Mouse (Mus musculus) embryo, embryonic 11.5 days (tissue): ENCODE measurements around the gene Lpar3.

ENCODE experiments used
- DNase-seq: peaks from one replicate; pipeline ENCODE4 v3.0.0-alpha.2; 2012; ENCODE audit warnings: low read depth, low spot score

The Lpar3 gene

DNA sequence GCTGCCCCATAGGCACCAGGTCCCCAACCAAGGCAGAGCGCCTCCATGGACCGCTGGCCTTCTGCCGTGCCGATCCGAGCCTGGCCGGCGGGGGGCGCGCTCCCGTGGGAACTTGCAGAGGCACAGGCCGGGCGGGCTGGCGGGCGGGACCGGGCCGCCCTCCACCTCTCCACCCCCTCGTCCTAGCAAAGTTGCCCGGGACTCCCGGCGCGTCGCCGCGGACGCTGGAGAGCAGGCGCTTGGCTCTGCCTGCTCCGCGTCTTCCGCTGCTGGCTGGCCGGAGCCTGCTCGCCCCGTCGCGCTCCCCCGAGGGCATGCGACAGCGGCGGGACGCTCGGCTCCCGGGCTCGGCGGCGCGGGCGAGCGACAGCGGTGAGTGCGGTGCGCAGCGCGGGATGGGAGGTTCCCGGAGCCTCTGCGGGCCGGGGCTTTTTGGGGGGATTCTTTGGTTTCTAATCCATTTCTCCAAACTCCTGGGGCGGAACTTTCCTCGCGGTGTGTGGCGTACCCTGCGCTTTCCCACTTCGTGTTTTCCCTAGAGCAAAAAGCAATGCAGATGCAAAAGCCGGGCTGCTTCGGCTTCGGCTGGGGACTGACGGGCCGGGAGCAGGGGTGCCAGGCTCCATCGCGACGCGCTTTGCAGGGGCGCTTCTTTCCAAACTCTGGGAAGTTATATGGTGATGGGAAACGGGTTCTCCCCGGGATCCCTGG lies at the start of gene Lpar3:
Lpar3 (plus strand) TSS at position 188 of the 711 bp plus-strand sequence.
- peak; percentile 41 for DNase-seq

DNA sequence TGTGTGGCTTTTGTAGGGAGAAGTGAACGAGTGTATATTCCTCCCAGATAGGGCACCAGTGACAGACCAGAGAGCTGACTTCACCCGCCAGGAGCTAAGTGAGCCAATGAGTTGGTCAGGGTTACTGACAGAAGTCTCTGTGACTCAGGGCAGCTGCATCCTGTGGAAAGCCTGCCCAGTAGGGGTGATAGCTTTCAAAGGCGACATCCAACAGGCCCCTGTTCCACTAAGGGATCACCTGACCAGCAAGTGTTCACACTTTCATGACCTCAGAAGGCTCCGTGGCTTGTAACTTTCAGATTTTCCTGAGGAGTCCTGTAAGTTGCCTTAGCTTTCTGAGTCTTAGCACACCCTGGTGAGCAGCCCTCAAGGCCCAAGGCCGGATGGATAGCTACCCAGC lies 47.7 kb upstream of the Lpar3 start:
- DNase-seq, result no peak

DNA sequence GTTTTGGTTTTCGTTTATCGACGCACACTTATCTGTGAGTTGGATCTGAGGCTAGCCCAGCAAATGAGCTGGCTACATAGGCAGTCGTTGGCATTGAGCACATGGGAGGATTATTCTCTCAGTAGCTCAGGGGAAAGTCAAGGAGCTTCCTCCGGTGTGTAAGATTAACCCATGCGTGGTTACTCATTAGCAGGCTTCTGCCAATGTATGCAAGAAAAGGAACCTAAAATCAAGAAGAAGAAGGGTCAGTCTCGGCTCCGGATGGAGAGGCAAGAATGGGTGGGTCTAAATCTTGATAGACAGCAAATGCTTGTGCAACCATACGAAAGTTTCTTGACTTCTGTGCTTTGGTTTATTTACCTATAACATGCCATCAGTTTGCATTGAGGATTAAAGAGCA lies 46.5 kb upstream of the Lpar3 start:
- no peak for DNase-seq

DNA sequence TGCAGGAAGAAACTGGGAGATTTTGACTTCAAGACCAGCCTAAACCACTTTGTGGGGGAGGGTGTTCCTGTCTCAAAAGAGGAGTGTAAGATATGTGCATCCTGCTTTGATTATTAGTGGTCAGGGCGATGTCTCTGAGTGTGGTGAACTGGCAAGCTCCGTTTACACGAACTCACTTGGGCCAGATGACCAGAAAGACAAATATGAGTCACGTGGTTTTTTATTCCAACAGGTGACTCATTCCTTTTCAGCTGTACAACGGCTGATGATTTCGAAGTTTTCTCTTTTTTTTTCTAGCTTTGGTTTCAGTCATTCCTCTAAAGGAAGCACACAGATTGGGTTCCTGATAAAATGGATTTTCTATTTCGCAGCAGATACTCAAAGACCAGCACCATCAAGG lies 43.5 kb upstream of the Lpar3 start:
- no peak for DNase-seq

DNA sequence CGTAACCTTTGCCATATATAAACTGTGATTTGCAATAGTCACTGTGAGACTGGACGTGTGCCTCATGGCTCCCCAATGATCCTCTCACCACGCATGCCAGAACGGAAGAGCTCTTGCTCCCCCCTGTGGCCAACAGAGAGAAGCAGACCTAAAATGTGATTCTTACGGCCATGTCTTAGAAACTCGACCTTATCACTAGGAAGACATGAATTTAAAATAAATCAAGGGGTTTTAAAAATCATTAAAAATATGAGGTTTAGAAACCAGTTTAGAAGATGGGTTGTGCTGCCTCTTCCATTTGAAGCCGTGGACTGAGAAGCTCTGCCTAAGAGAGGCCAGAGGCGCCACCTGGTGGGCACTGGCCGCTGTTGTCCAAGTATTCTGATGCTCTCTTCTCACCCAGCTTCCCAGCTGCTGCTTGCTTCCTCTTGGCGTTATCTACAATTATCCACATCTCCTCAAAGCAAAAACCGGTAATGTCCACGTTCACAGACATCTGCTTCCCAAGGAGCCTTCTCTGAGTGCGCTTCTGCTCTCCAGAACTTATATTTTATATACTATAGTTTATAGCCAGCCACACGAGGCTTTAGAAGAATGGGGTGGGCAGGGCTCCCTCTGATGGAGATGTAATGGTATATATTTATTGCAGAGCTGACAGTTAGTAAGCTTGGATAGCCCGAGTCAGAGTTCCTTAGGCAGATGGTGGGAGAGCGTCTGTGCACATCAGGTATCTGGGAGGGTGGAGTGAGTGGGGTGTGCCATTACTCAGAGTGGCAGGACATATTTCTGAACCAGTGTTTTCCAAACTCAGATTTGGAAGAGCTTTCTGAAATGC lies 42.8 kb upstream of the Lpar3 start:
- peak; percentile 72 for DNase-seq

DNA sequence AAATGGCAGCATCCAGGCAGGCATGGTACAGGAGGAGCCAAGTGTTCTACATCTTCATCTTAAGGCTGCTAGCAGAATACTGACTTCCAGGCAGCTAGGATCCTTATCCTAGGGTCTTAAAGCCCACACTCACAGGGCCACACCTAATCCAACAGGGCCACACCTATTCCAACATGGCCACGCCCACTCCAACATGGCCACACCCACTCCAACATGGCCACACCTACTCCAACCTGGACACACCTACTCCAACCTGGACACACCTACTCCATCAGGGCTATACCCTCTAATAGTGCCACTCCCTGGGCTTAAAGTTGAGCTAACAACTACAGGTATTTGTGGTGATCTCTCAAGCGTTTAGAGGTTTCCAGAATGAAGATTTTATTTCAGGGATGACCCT lies 40.4 kb upstream of the Lpar3 start:
- no peak for DNase-seq

DNA sequence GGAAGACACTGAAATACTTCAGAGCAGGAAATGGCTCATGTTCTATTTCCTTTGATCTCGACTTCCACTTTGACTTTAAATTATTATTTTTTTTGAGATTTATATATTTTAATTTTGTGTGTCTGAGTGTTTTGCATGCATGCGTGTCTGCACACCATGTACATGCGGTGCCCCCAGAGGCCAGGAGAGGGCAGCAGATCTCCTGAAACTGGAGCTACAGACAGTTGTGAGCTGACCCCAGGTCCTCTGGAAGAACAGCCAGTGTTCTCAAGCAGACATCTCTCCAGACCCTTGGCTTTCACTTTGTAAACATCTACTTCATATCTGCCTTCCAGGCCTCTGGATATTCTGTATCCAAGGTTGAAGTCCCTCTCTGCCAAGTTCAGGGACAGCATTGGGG lies 39.8 kb upstream of the Lpar3 start:
- no peak for DNase-seq

DNA sequence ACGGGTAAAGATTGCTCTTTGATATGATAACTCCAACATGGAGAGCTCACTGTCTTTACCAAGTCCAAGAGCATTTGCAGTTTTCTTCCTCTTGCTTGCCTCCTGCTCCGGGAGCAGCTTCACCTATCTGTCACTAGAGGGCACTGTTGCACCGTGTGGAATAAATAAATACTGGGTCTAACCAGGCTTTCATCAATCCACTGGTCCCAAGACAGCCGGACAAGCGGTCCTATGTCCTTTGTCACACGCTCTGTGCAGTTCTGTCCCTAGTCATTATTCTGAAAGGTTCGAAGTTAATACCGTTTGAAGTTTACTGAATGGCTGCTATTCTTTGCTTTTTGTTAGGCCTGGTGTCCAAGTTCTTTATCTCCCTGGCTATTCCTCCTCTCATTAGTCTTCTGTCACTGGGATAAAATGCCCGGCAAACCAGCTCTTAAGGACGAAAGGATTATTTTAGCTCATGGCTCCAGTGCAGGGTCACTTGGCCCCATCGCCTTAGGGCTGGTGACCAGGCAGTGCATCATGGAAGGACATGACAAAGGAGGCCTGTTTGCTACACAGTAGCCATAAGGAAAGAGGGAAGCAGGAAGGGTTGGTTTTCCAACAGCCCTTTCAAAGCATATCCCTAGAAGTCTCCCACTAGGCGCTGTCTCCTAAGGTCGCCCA lies 35.6 kb upstream of the Lpar3 start:
- DNase-seq, result peak; percentile 72

DNA sequence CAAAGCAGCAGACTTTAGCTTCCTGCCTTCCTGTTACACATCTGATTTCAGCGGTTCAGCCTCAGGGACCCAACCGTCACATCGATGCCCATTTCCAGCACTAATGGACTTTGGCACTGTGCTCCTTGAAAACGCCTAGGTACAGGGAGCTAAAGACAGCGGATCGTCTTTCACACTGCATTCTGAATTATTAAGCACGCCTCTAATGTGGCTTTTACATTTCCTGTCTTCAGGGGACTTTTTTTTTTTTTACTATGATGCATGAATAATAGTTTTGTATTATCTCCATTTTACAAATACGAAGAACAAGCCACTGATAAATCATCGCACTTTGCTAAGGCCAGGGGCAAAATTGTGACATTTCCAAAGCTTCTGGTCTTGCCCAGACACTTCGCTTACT lies 34.7 kb upstream of the Lpar3 start:
- DNase-seq, result no peak

DNA sequence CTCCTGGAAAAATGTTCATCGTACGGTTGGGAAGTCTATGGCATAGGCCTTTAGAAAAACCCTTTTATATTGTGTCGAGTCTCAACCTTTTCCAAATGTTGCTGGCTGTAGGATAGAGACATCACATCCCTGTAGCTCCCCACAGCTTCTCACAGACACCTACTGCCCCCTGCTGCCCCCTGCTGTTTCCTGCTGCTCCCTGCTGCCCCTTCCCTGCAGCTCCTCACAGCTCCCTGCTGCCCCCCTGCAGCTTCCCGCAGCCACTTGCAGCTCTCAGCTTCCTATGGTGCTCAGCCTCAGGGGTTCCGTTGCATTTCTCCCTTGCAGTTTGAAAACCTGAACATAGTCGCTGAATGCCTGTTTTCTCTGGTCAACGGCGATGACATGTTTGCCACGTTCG lies 30.8 kb upstream of the Lpar3 start:
- no peak for DNase-seq

DNA sequence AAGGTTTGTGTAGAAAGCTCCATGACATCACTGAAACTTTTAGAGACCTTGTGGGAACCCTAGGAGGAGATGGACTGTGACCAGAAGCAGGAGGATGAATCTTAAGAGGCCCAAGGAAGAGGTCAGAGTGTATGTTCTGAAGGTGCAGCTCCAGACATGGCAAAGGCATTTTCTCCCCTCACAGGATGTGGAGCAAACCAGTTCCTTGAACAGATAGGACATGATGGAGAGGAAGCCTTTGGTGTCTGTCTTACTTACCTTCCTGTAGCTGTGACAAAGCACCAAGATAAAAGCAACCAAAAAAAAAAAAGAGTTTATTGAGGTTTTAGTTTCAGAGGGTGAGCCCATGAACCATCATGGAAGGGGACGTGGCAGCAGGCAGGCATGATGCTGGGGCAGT lies 28.3 kb upstream of the Lpar3 start:
- no peak for DNase-seq

DNA sequence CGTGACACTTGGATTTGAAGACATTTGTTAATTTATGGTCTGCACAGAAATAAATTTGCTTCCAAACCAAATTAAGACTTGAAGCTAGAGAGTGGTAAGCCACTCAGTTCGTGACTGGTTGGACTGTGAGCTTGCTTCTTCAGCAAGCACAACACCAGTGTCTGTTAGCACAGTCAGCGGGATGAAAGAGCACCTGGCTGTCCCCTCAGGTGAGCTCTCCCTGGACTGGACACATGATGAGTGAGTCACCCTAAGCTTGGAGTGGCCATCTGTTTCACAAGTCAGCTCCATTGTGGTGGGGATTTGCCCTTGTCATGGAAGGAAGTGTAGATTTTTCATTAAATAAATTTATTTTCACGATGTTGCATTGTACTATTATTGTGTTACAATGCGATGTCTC lies 25.6 kb upstream of the Lpar3 start:
- DNase-seq, result no peak

DNA sequence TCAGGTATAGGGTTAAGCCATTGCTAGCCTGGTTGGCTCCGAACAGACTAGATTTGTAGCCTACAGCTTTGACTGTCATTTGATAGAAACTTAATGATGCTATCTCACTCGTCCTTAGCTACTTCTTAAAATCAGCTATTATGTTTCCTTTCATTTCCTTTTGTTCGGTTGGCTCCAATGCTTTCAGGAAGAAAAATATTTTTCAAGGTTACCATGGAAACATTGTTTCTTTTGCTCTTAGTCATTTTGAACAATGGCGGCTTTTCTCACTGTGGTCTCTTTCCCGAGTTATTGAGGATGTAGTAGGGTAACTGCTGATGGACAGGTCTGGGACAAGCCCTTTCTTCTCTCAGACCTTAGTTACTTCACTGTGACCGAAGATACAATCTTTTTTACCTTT lies 24.5 kb upstream of the Lpar3 start:
- no peak for DNase-seq

DNA sequence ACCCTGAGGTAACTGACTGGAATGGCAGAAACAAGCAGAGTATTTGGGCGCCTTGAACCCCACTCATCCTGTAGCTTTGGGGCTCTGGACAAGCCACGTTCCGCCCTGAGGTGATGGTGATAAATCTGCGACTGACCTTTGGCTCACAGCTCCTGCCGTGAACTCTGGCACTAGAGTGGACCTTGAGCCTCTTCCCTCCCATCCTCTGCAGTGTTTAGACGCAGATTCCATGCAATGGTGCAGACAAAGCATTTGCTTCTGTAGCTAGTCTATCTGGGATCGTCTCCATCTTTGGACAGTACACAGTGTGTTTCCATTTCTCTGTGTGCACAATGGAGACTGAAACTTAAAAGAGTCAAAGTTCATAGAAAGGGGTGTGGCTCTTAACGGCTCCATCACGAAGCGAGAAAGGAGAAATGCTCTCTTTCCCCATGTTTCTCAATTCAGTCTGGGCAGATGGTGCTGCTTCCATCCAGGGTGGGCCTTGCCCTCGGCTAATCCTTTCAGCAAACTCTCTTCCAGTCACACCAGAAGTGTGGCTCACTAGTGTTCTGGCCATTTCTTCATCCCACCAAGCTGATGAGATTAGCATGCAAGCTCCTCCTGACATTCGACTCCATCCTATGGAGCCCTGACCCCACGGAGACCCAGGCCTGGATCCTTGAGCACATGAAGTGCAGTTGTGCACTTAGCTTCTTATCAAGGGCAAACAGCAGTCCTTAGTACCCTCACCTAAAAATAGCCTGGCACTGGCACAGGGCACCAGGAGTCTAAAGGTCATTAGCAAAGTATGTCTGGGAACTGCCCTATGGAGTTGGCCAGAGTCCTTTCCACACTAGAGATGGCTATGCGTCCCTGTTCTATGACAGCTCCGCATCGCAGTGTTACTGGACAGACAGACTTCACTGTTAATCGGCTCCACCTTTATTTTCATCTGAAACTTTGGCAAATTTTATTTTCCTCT lies 23.7 kb upstream of the Lpar3 start:
- no peak for DNase-seq

DNA sequence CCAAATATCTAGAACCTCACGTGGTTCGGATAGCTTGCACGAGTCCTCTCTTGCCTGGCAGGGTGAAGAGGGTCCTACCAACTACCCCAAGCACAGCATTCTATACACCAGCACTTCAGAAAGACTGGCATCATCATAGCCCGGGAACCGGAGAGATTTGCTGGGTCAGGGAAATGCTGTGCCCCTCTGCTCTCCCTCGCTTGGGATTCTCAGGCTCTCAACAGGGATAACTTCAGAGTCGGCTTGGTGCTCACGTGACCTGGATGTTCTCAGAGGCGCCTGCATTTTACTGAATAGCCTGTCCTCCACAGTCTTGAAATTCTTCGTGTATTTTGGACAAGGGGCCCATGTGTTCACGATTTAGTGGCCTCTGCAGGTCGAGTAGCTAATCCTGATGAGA lies 23.0 kb upstream of the Lpar3 start:
- no peak for DNase-seq

DNA sequence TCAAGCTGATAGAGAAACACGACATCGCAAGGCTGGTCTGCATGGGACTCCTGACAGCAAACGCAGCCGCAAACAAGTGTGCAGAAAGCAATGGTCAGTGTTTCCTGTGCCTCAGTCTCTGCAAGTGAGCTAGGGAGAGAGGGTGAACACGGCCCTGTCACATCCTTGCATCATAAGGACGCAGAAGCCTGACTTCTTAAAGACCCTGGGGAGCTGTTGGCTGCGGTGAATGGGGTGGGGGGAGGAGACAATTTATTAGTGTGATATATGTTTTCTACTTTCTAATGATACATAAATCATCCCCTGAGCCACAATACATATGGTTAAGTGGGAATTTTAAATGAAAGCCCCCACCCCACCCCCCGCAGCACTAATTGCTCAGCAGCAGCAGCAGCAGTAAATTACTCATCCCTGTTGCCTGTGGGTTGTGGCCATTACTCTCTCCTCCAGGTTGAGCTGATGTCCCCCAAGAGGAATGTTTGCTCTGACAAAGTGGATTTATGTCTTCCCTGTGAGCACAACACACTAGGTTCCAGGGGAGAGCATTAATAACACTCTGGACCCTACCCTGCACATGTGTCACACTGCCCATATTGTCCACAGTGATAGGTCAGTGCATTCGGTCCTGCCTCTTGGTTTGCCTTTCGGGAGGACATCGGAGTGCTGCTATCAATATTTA lies 21.8 kb upstream of the Lpar3 start:
- peak; percentile 41 for DNase-seq

DNA sequence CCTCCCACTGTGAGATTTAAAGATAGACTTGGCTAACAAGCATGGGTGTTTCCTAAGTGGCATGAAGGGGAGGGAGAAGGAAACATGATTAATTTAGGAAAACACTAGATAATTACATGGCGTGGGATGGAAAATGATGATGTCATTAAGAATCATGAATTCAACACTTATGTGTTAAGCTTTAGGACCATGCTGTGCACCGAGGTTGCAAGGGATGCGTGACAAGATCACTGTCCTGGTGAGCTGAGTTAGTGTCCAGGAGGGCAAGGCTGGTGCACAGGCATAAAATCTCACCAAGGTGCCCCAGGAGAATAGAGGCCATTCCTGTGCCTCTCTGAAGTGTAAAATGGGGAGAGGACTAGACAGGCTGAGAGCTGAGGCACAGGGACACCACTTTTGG lies 21.3 kb upstream of the Lpar3 start:
- DNase-seq, result no peak

DNA sequence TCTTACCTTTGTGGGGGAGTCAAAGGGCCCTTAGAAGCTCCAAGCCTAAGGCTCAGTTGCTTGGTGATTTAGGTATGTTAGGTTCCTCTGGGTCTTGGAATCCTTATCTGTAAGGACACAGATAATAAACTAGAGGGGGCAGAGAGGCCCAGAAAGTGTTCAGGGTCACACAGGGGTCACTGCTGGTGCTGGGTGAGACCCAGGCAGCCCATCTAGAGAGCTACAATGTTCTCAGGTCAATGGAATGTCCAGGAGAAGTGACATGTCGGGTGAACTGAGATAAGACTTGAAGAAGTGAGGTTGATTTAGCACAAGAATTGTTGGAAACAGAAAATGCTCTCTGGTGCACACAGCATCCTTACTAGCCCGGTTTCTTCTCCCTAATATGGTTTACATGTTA lies 16.4 kb upstream of the Lpar3 start:
- no peak for DNase-seq

DNA sequence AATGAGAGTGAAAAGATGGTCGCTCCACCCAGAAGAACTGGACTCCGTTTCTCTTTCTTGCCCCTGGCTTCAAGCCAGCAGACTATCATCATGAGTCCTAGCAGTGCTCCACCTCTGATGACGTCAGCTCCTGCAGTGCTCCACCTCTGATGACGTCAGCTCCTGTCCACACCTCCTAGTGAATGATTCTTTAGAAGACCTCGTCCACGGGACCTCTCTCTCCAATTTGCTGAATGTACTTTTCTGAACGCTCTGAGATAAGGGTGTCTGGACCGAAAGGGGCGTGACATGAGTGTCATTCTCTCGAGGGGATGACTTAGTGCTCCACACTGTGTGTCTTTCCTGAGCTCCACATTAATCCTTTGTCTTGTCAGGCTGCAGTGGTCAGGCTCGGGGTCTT lies 15.5 kb upstream of the Lpar3 start:
- DNase-seq, result no peak

DNA sequence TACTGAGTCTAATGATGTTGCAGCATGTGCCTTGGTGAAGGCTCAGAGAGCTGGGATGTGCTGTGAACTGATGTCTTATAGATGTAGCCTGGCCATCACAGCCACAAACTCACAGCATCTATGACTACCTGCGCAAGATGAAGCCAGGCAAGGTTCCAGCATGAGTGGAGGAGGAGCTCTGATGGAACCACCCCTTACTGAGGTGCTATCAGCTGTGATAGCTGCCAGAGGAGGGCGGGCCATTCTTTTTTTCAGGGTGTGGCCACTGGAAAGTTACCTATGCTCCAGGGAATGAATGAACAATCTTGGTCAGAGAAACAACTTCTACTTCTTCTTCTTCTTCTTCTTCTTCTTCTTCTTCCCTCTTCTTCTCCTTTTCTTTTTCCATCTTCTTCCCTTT lies 14.1 kb upstream of the Lpar3 start:
- no peak for DNase-seq

DNA sequence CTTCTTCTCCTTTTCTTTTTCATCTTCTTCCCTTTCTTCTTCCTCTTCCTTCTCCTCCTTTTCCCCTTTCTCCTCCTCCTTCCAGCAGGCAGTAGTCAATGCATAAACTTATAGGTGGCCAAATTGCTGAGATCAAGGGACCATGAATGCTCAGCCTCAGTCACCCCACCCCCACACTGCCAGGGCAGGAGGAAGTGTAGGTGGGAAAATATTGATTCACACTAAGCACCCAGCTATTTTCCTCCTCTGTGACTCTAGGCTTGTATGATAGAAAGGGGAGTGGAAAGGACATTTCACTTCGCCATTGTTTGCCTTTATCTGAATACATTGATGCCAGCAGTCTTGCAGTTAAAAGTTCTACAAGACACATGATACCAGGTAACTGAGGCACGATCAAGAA lies 13.3 kb upstream of the Lpar3 start:
- DNase-seq, result no peak
